Mouse (Mus musculus) erythroblast, embryonic 14.5 days (primary cell): ENCODE measurements around the gene Pi4ka.

Experiments
- GATA1 ChIP-seq: IDR thresholded peaks from 2 replicates; pipeline ENCODE4 v1.6.1; 2012; ENCODE audit warnings: low read length, inconsistent platforms, mixed read lengths
- TAL1 ChIP-seq: IDR thresholded peaks from 3 replicates; pipeline ENCODE4 v1.6.1; 2012; ENCODE audit warnings: low read length, inconsistent platforms, mixed read lengths

DNA sequence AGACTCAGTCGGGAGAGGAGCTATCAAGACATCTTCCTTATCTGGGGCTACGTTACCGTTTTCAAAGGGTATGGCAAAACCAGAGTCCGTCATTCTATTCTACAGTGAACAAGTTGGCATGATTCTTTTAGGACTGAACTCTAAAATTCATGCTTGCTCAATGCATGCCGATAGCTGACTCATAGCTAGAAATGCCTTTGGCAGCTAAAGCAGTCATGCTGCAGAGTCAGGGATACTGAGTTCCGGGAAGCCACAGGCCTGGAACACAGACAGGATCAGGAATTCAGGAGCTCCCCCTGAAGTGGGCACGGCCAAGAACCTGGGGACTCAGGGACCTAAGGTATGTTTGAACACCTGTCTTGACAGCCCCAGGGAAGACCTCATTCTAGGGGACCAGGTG lies 89.6 kb downstream of the Pi4ka start:
- TF ChIP-seq GATA1 (no peak), TAL1 (no peak)
